Comparison of ENCODE assay signal across 12 mouse cellular contexts in genomic region chr12:21188880-21189279, GRCm38 (mm10).
DNase-seq lines count a peak whose midpoint lies in the region; ATAC-seq and TF ChIP-seq lines count a peak whose summit lies in the region.
"Had no signal": no experiment of that assay in that cellular context is flagged by ENCODE, and none has a peak within 500 bp of the region (broad histone marks: within the 10 kb centered on the region; RNA-seq: fewer than 3 reads in every experiment).

No protein-coding gene starts in this region.

- H3K27me3 ChIP-seq in heart, embryonic 11.5 days (ENCODE audit: control insufficient read depth, insufficient read depth, low read length) = no peaks in the 10 kb centered on the region
- no peaks in the 10 kb centered on the region for H3K27me3 ChIP-seq in forebrain, postnatal 0 days (ENCODE audit: insufficient read depth, low read length)
- H3K27me3 ChIP-seq in hindbrain, embryonic 11.5 days (ENCODE audit: control insufficient read depth, insufficient read depth, low read length) = no peaks in the 10 kb centered on the region
- H3K27me3 ChIP-seq: heart, embryonic 13.5 days; liver, embryonic 15.5 days had no signal

- DNase-seq in heart, adult 18-20 months = peak; percentile 51 to 73
- peak; percentile 36 for DNase-seq in adrenal gland, postnatal 25 days
- DNase-seq in heart, postnatal 10 days = peak; percentile 40 to 59
- DNase-seq in kidney, postnatal 10 days = peak; percentile 76
- no peak for DNase-seq in forebrain, postnatal 0 days
- no peak for DNase-seq in left cerebral cortex, adult 11 months (ENCODE audit: low spot score)
- DNase-seq in hindbrain, embryonic 11.5 days (ENCODE audit: low spot score) = no peak
- DNase-seq: right cerebral cortex, postnatal 25 days; thymus, adult 2 months had no signal

- 0 out of 2 replicates have a peak, but pooled peaks cover 2% of the 10 kb centered on the region for H3K36me3 ChIP-seq in heart, embryonic 11.5 days (ENCODE audit: control insufficient read depth, insufficient read depth, low read length)
- no peaks in the 10 kb centered on the region; the same call in 1 of the 2 replicates for H3K36me3 ChIP-seq in forebrain, postnatal 0 days (ENCODE audit: insufficient read depth)
- H3K36me3 ChIP-seq in hindbrain, embryonic 11.5 days (ENCODE audit: control insufficient read depth, insufficient read depth, low read length) = no peaks in the 10 kb centered on the region
- H3K36me3 ChIP-seq: liver, embryonic 15.5 days had no signal

- intact Hi-C loops in heart, postnatal 10 days (cut with DNase I) = no loop called here

- H3K4me1 ChIP-seq in heart, embryonic 11.5 days (ENCODE audit: control insufficient read depth, insufficient read depth, low read length) = no peaks in the 10 kb centered on the region
- H3K4me1 ChIP-seq in forebrain, postnatal 0 days (ENCODE audit: insufficient read depth) = no peaks in the 10 kb centered on the region
- no peaks in the 10 kb centered on the region for H3K4me1 ChIP-seq in hindbrain, embryonic 11.5 days (replicated peaks; ENCODE audit: control insufficient read depth, insufficient read depth, low read length)
- H3K4me1 ChIP-seq: heart, embryonic 13.5 days had no signal

- no peak overlapping the region for H3K4me2 ChIP-seq in heart, embryonic 11.5 days
- H3K4me2 ChIP-seq in forebrain, postnatal 0 days (ENCODE audit: low read depth) = no peak overlapping the region
- H3K4me2 ChIP-seq in hindbrain, embryonic 11.5 days (replicated peaks; ENCODE audit: low read depth, low read length) = no peak overlapping the region
- H3K4me2 ChIP-seq: heart, embryonic 13.5 days; liver, embryonic 15.5 days had no signal

- TF ChIP-seq CTCF in forebrain, postnatal 0 days (IDR thresholded peaks at IDR 0.05; ENCODE audit: low read depth) = no peak

- 60% methylated on average over 4 of the region's 4 CpGs for WGBS in heart, embryonic 11.5 days (ENCODE audit: insufficient replicate concordance)
- 73% methylated on average over 4 of the region's 4 CpGs for WGBS in forebrain, postnatal 0 days
- 81% methylated on average over 4 of the region's 4 CpGs for WGBS in hindbrain, embryonic 11.5 days

- ATAC-seq in heart, embryonic 11.5 days (replicated peaks; ENCODE audit: insufficient number of reproducible peaks, low FRiP score, low TSS enrichment) = no peak
- ATAC-seq in forebrain, postnatal 0 days = no peak
- no peak for ATAC-seq in hindbrain, embryonic 11.5 days (ENCODE audit: low FRiP score)

- no peak overlapping the region for H3K27ac ChIP-seq in heart, embryonic 11.5 days (ENCODE audit: low read depth, low read length)
- H3K27ac ChIP-seq in forebrain, postnatal 0 days (ENCODE audit: low read depth, low read length) = no peak overlapping the region
- H3K27ac ChIP-seq in hindbrain, embryonic 11.5 days (ENCODE audit: low read depth, low read length) = no peak overlapping the region
- H3K27ac ChIP-seq: heart, embryonic 13.5 days; liver, embryonic 15.5 days had no signal

- H3K9ac ChIP-seq in heart, embryonic 11.5 days (ENCODE audit: low read depth, low read length) = no peak overlapping the region
- H3K9ac ChIP-seq in forebrain, postnatal 0 days = no peak overlapping the region
- H3K9ac ChIP-seq in hindbrain, embryonic 11.5 days (ENCODE audit: low read depth, low read length) = no peak overlapping the region
- H3K9ac ChIP-seq: heart, embryonic 13.5 days; liver, embryonic 15.5 days had no signal

- H3K4me3 ChIP-seq in heart, embryonic 11.5 days (ENCODE audit: low read depth, low read length) = no peak overlapping the region
- no peak overlapping the region for H3K4me3 ChIP-seq in forebrain, postnatal 0 days (ENCODE audit: low read depth, low read length)
- H3K4me3 ChIP-seq in hindbrain, embryonic 11.5 days (ENCODE audit: low read depth, low read length) = no peak overlapping the region
- H3K4me3 ChIP-seq: heart, embryonic 13.5 days; liver, embryonic 15.5 days had no signal

- no peaks in the 10 kb centered on the region for H3K9me3 ChIP-seq in heart, embryonic 11.5 days (replicated peaks; ENCODE audit: control insufficient read depth, low read length)
- no peaks in the 10 kb centered on the region for H3K9me3 ChIP-seq in forebrain, postnatal 0 days (ENCODE audit: low read length)
- H3K9me3 ChIP-seq in hindbrain, embryonic 11.5 days (ENCODE audit: control insufficient read depth, low read length) = no peaks in the 10 kb centered on the region
- H3K9me3 ChIP-seq: heart, embryonic 13.5 days; liver, embryonic 15.5 days had no signal

Comparison
In these comparisons a context has a peak if more than half of its experiments do, and no peak if none do; other contexts are left out.
1. DNase-seq: peak in heart, adult 18-20 months (2 of 2), adrenal gland, postnatal 25 days (single experiment), heart, postnatal 10 days (2 of 2) and kidney, postnatal 10 days (single experiment); none in forebrain, postnatal 0 days (single experiment), left cerebral cortex, adult 11 months (single experiment) and hindbrain, embryonic 11.5 days (single experiment).